Mouse (Mus musculus): ENCODE measurements at regions not wholly inside any gene's neighbourhood (a gene's known extent, or its start where the extent isn't known, plus 50 kb on each side); places are given as distances from the start of the nearest gene placed in this dataset.

GRCm38 (mm10) chr13:70227167-70227566, 410.3 kb downstream of the Ice1 start:
- TF ChIP-seq CTCF (IDR thresholded peaks at IDR 0.05; ENCODE audit: extremely low read depth, insufficient read length, insufficient replicate concordance, low read depth, low read length) (no peak), POLR2A (IDR thresholded peaks at IDR 0.05; ENCODE audit: low read depth, low read length) (no peak)

Data from small intestine, adult 2 months (tissue).